Mouse (Mus musculus): ENCODE measurements around the gene Tom1l2.

Gene Tom1l2

DNA sequence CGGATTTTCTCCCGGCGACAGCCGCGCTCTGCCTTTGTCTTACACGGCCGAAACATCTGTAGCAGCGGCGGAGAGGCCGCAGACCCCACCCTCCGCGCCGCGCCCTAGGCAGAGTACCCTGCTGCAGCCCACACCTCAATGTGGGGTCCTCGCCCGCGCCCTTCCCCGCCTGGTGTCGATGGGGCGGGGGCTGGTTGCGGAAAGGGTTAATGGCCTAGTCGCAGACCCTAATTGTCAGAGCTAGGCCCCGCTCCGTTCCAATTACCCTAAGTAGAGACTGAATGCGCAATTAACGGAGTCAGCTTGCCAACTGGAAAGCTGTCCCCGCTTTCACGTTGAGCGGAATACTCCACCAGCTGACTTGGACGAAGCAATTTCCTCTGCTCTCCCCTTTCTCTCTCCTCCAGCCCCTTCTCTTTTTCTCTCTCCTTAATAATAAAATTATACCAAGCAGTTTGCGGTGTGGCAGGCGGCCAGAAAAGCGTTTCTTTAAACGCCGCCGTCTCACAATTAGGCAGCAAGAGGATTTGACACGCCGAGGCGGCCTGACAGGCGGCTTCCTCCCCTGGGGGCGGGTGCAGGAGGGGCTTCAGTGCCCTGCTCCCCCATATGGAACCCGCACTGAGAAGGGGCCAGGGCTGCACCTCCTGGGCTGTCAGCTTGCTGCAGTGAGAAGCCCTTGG lies 175.6 kb downstream of the Tom1l2 start:
- peak; percentile 58 for DNase-seq (ENCODE audit: low spot score)

All from left cerebral cortex, adult 11 months (tissue).